Mouse (Mus musculus): Measurements from ENCODE around the gene Mmp7.

Mmp7 gene

GRCm38 (mm10) chr9:7691790-7692189 lies at the start of gene Mmp7:
TSS of gene Mmp7 (plus strand) at chr9:7692090.
- TF ChIP-seq POU5F1 (IDR thresholded peaks at IDR 0.05; ENCODE audit: borderline replicate concordance, low read length) (no peak), CTCF (conservative IDR thresholded peaks at IDR 0.05; ENCODE audit: low read length) (no peak), NANOG (IDR thresholded peaks at IDR 0.05; ENCODE audit: borderline replicate concordance, low read length) (no peak)
- no peaks in the 10 kb centered on the region for H3K9me3 ChIP-seq (ENCODE audit: low read length)
- H3K4me3 ChIP-seq (replicated peaks; ENCODE audit: low read length) = no peak within 1 kb of the TSS
- H3K36me3 ChIP-seq (ENCODE audit: insufficient read depth, low read length) = no peaks in the 10 kb centered on the region
- H3K27me3 ChIP-seq (ENCODE audit: insufficient read depth, low read length) = no peaks in the 10 kb centered on the region
- no peaks in the 10 kb centered on the region for H3K4me1 ChIP-seq (replicated peaks; ENCODE audit: low read depth, low read length)

- Histone ChIP-seq H3K4me3 (replicated peaks; ENCODE audit: low read length) (no peak overlapping the region), H3K36me3 (ENCODE audit: insufficient read depth, low read length) (no peaks in the 10 kb centered on the region), H3K9me3 (ENCODE audit: low read length) (no peaks in the 10 kb centered on the region), H3K4me1 (replicated peaks; ENCODE audit: low read depth, low read length) (peaks cover 22% of the 10 kb centered on the region), H3K27me3 (ENCODE audit: insufficient read depth, low read length) (no peaks in the 10 kb centered on the region)
- TF ChIP-seq POU5F1 (IDR thresholded peaks at IDR 0.05; ENCODE audit: borderline replicate concordance, low read length) (no peak), NANOG (IDR thresholded peaks at IDR 0.05; ENCODE audit: borderline replicate concordance, low read length) (no peak), CTCF (conservative IDR thresholded peaks at IDR 0.05; ENCODE audit: low read length) (no peak)
These were observed 44.0 kb upstream of the Mmp7 start for GRCm38 (mm10) chr9:7647901-7648300.

GRCm38 (mm10) chr9:7650397-7651180 lies 41.3 kb upstream of the Mmp7 start:
- Histone ChIP-seq H3K4me3 (replicated peaks; ENCODE audit: low read length) (no peak overlapping the region), H3K27me3 (ENCODE audit: insufficient read depth, low read length) (no peaks in the 10 kb centered on the region; the same call in 1 of the 2 replicates), H3K36me3 (ENCODE audit: insufficient read depth, low read length) (no peaks in the 10 kb centered on the region), H3K4me1 (replicated peaks; ENCODE audit: low read depth, low read length) (peaks cover 14% of the 10 kb centered on the region), H3K9me3 (ENCODE audit: low read length) (no peaks in the 10 kb centered on the region)
- TF ChIP-seq NANOG (IDR thresholded peaks at IDR 0.05; ENCODE audit: borderline replicate concordance, low read length) = no peak
- TF ChIP-seq CTCF (conservative IDR thresholded peaks at IDR 0.05; ENCODE audit: low read length) = no peak
- TF ChIP-seq POU5F1 (IDR thresholded peaks at IDR 0.05; ENCODE audit: borderline replicate concordance, low read length) = no peak

GRCm38 (mm10) chr9:7652351-7653085 lies 39.4 kb upstream of the Mmp7 start:
- TF ChIP-seq CTCF (conservative IDR thresholded peaks at IDR 0.05; ENCODE audit: low read length) (no peak), POU5F1 (IDR thresholded peaks at IDR 0.05; ENCODE audit: borderline replicate concordance, low read length) (no peak), NANOG (IDR thresholded peaks at IDR 0.05; ENCODE audit: borderline replicate concordance, low read length) (no peak)
- Histone ChIP-seq H3K36me3 (ENCODE audit: insufficient read depth, low read length) (no peaks in the 10 kb centered on the region), H3K27me3 (ENCODE audit: insufficient read depth, low read length) (no peaks in the 10 kb centered on the region; the same call in 1 of the 2 replicates), H3K4me3 (replicated peaks; ENCODE audit: low read length) (no peak overlapping the region), H3K4me1 (replicated peaks; ENCODE audit: low read depth, low read length) (peaks cover 14% of the 10 kb centered on the region), H3K9me3 (ENCODE audit: low read length) (no peaks in the 10 kb centered on the region)

GRCm38 (mm10) chr9:7657946-7658345 lies 33.9 kb upstream of the Mmp7 start:
- Histone ChIP-seq H3K27me3 (ENCODE audit: insufficient read depth, low read length) (no peaks in the 10 kb centered on the region; the same call in 1 of the 2 replicates), H3K4me1 (replicated peaks; ENCODE audit: low read depth, low read length) (peaks cover 33% of the 10 kb centered on the region), H3K9me3 (ENCODE audit: low read length) (no peaks in the 10 kb centered on the region; the same call in 1 of the 2 replicates), H3K36me3 (ENCODE audit: insufficient read depth, low read length) (no peaks in the 10 kb centered on the region), H3K4me3 (replicated peaks; ENCODE audit: low read length) (no peak overlapping the region)
- TF ChIP-seq POU5F1 (IDR thresholded peaks at IDR 0.05; ENCODE audit: borderline replicate concordance, low read length) = no peak

GRCm38 (mm10) chr9:7659469-7660020 lies 32.3 kb upstream of the Mmp7 start:
- Histone ChIP-seq H3K27me3 (ENCODE audit: insufficient read depth, low read length) (no peaks in the 10 kb centered on the region), H3K4me1 (replicated peaks; ENCODE audit: low read depth, low read length) (peaks cover 33% of the 10 kb centered on the region), H3K9me3 (ENCODE audit: low read length) (peaks cover 6% of the 10 kb centered on the region; the same call in 1 of the 2 replicates), H3K4me3 (replicated peaks; ENCODE audit: low read length) (no peak overlapping the region), H3K36me3 (ENCODE audit: insufficient read depth, low read length) (no peaks in the 10 kb centered on the region)
- TF ChIP-seq CTCF (conservative IDR thresholded peaks at IDR 0.05; ENCODE audit: low read length) = no peak
- TF ChIP-seq NANOG (IDR thresholded peaks at IDR 0.05; ENCODE audit: borderline replicate concordance, low read length) = no peak
- no peak for TF ChIP-seq POU5F1 (IDR thresholded peaks at IDR 0.05; ENCODE audit: borderline replicate concordance, low read length)

- Histone ChIP-seq H3K9me3 (ENCODE audit: low read length) (peaks cover 6% of the 10 kb centered on the region; the same call in 1 of the 2 replicates), H3K27me3 (ENCODE audit: insufficient read depth, low read length) (no peaks in the 10 kb centered on the region), H3K4me1 (replicated peaks; ENCODE audit: low read depth, low read length) (peaks cover 33% of the 10 kb centered on the region), H3K36me3 (ENCODE audit: insufficient read depth, low read length) (no peaks in the 10 kb centered on the region), H3K4me3 (replicated peaks; ENCODE audit: low read length) (no peak overlapping the region)
- no peak for TF ChIP-seq CTCF (conservative IDR thresholded peaks at IDR 0.05; ENCODE audit: low read length)
These were observed 30.5 kb upstream of the Mmp7 start for GRCm38 (mm10) chr9:7661371-7661770.

GRCm38 (mm10) chr9:7669674-7670073 lies 22.2 kb upstream of the Mmp7 start:
- TF ChIP-seq CTCF (conservative IDR thresholded peaks at IDR 0.05; ENCODE audit: low read length) = no peak
- Histone ChIP-seq H3K4me3 (replicated peaks; ENCODE audit: low read length) (no peak overlapping the region), H3K9me3 (ENCODE audit: low read length) (no peaks in the 10 kb centered on the region), H3K36me3 (ENCODE audit: insufficient read depth, low read length) (no peaks in the 10 kb centered on the region), H3K27me3 (ENCODE audit: insufficient read depth, low read length) (no peaks in the 10 kb centered on the region), H3K4me1 (replicated peaks; ENCODE audit: low read depth, low read length) (no peaks in the 10 kb centered on the region)
